Mouse (Mus musculus) heart, adult 2 months (tissue): ENCODE measurements around the gene Wwox.

Source experiments
- CTCF ChIP-seq: fragments of 200-600 bp; IDR thresholded peaks from 2 replicates; pipeline ENCODE4 v1.8.1; 2022; ENCODE audit warnings: antibody characterized with exemption, mild to moderate bottlenecking, moderate library complexity
- EP300 ChIP-seq: fragments of 200-500 bp; IDR thresholded peaks from 2 replicates; pipeline ENCODE4 v1.6.1; 2011; ENCODE audit warnings: low read depth, low read length, control low read depth; ENCODE audit not compliant: insufficient read depth
- POLR2A ChIP-seq: fragments of 200-500 bp; IDR thresholded peaks from 2 replicates; pipeline ENCODE4 v1.6.1; 2011; ENCODE audit warnings: mild to moderate bottlenecking, low read depth, low read length, control low read depth; ENCODE audit not compliant: insufficient read depth

GRCm38 (mm10) chr8:114772276-114772849 is 332.9 kb downstream of the Wwox start:
- TF ChIP-seq CTCF, result no peak
- TF ChIP-seq POLR2A, result no peak
- no peak for TF ChIP-seq EP300
